Mouse (Mus musculus) macrophage (primary cell): ENCODE data around the gene Tmem266. TPM values are rescaled to one million over a fixed set of nuclear protein-coding genes. Genes with fewer than 3 reads are reported as not detected.

Source experiments
- polyA plus RNA-seq: library from polyadenylated mRNA; stranded (reverse); fragments of 250-400 nt; gene quantifications from 3 replicates; pipeline ENCODE4 v1.2.4, GENCODE M21; 2018; ENCODE audit warnings: inconsistent platforms

The Tmem266 gene
- polyA plus RNA-seq, 1 experiment from 2014 or later = 0.10 TPM

Other genes with a start within 250 kb of the Tmem266 start
- 35.8 to 55.3 TPM (median 43.9 TPM) in 3 replicates for gene Ube2q2, start 178.1 kb upstream of the Tmem266 start, polyA plus RNA-seq
- gene Fbxo22, start 118.0 kb upstream of the Tmem266 start, polyA plus RNA-seq = 38.0 to 41.7 TPM (median 41.3 TPM) in 3 replicates
- gene Nrg4, start 69 bp upstream of the Tmem266 start, polyA plus RNA-seq = 0.30 to 1.0 TPM (median 0.40 TPM) in 3 replicates
- 63.1 to 73.4 TPM (median 72.9 TPM) in 3 replicates for gene Etfa, start 185.3 kb downstream of the Tmem266 start, polyA plus RNA-seq
- gene Isl2, start 211.8 kb downstream of the Tmem266 start, polyA plus RNA-seq = not detected in 3 replicates